ENCODE assay signal across 8 mouse cellular contexts in genomic region chr4:148867721-148868397, GRCm38 (mm10).
DNase-seq lines count a peak whose midpoint lies in the region; ATAC-seq lines count a peak whose summit lies in the region.

No protein-coding gene starts in this region.

- H3K4me1 ChIP-seq in hindbrain, embryonic 15.5 days (replicated peaks), result peaks cover 47% of the 10 kb centered on the region
- peaks cover 37% of the 10 kb centered on the region for H3K4me1 ChIP-seq in midbrain, embryonic 13.5 days (replicated peaks)
- H3K4me1 ChIP-seq in intestine, embryonic 15.5 days (replicated peaks), result peaks cover 8% of the 10 kb centered on the region; the same call in 1 of the 2 replicates

- no peak overlapping the region for H3K27ac ChIP-seq in hindbrain, embryonic 15.5 days (replicated peaks)
- no peak overlapping the region; the same call in 1 of the 2 replicates for H3K27ac ChIP-seq in midbrain, embryonic 13.5 days
- no peak overlapping the region for H3K27ac ChIP-seq in intestine, embryonic 15.5 days

- no peaks in the 10 kb centered on the region for H3K9me3 ChIP-seq in hindbrain, embryonic 15.5 days
- H3K9me3 ChIP-seq in midbrain, embryonic 13.5 days, result no peaks in the 10 kb centered on the region
- no peaks in the 10 kb centered on the region for H3K9me3 ChIP-seq in intestine, embryonic 15.5 days

- no peak overlapping the region for H3K4me2 ChIP-seq in hindbrain, embryonic 15.5 days
- no peak overlapping the region for H3K4me2 ChIP-seq in midbrain, embryonic 13.5 days (replicated peaks)
- no peak overlapping the region for H3K4me2 ChIP-seq in intestine, embryonic 15.5 days (replicated peaks)

- WGBS in hindbrain, embryonic 15.5 days, result 46% methylated on average over 11 of the region's 11 CpGs
- 74% methylated on average over 11 of the region's 11 CpGs for WGBS in midbrain, embryonic 13.5 days
- WGBS in intestine, embryonic 15.5 days, result 86% methylated on average over 11 of the region's 11 CpGs

- ATAC-seq in hindbrain, embryonic 15.5 days (ENCODE audit: low FRiP score, low read depth), result peak; percentile 80
- peak; percentile 56 for ATAC-seq in midbrain, embryonic 13.5 days
- ATAC-seq in intestine, embryonic 15.5 days, result no peak

- DNase-seq in right cerebral cortex, postnatal 10 days (ENCODE audit: low spot score in 2 of 2), result peak; percentile 60 to 63
- DNase-seq in right cerebral cortex, adult 18-20 months, result no peak
- DNase-seq in cerebellum, postnatal 36 days, result peak; percentile 44 to 64
- DNase-seq in embryo, embryonic 9.5 days (ENCODE audit: extremely low spot score), result no peak
- no peak for DNase-seq in thymus, adult 18-20 months

- H3K27me3 ChIP-seq in hindbrain, embryonic 15.5 days, result peaks cover 38% of the 10 kb centered on the region
- H3K27me3 ChIP-seq in midbrain, embryonic 13.5 days, result peaks cover 80% of the 10 kb centered on the region
- H3K27me3 ChIP-seq in intestine, embryonic 15.5 days (replicated peaks), result no peaks in the 10 kb centered on the region; the same call in 1 of the 2 replicates

- no peaks in the 10 kb centered on the region for H3K36me3 ChIP-seq in hindbrain, embryonic 15.5 days
- H3K36me3 ChIP-seq in midbrain, embryonic 13.5 days, result no peaks in the 10 kb centered on the region
- no peaks in the 10 kb centered on the region for H3K36me3 ChIP-seq in intestine, embryonic 15.5 days

- no peak overlapping the region for H3K9ac ChIP-seq in hindbrain, embryonic 15.5 days
- H3K9ac ChIP-seq in midbrain, embryonic 13.5 days (replicated peaks), result no peak overlapping the region
- H3K9ac ChIP-seq in intestine, embryonic 15.5 days, result no peak overlapping the region

- H3K4me3 ChIP-seq in hindbrain, embryonic 15.5 days, result no peak overlapping the region
- H3K4me3 ChIP-seq in midbrain, embryonic 13.5 days (replicated peaks), result no peak overlapping the region
- no peak overlapping the region for H3K4me3 ChIP-seq in intestine, embryonic 15.5 days (replicated peaks)

Comparison
In these comparisons a context has a peak if more than half of its experiments do, and no peak if none do; other contexts are left out.
1. DNase-seq: peak in right cerebral cortex, postnatal 10 days (2 of 2) and cerebellum, postnatal 36 days (2 of 2); none in right cerebral cortex, adult 18-20 months (single experiment), embryo, embryonic 9.5 days (single experiment) and thymus, adult 18-20 months (0 of 2).